Mouse (Mus musculus): ENCODE results near the gene Exoc3l. TPM values are rescaled to one million over a fixed set of nuclear protein-coding genes. Genes with fewer than 3 reads are reported as not detected.

Exoc3l gene
- total RNA-seq, 2 experiments from 2014 or later, result 0.85 to 1.3 TPM

GRCm38 (mm10) chr8:105315073-105315769, 19.3 kb upstream of the Exoc3l start:
- DNase-seq (ENCODE audit: low spot score), result no peak

GRCm38 (mm10) chr8:105313622-105314402, 17.9 kb upstream of the Exoc3l start:
- DNase-seq (ENCODE audit: low spot score), result no peak

- DNase-seq (ENCODE audit: low spot score), result no peak
Observed at GRCm38 (mm10) chr8:105312891-105313481, 17.1 kb upstream of the Exoc3l start.

- no peak for DNase-seq (ENCODE audit: low spot score)
Observed at GRCm38 (mm10) chr8:105311718-105312117, 15.8 kb upstream of the Exoc3l start.

- no peak for DNase-seq (ENCODE audit: low spot score)
Observed at GRCm38 (mm10) chr8:105310118-105310517, 14.2 kb upstream of the Exoc3l start.

GRCm38 (mm10) chr8:105309142-105309847, 13.4 kb upstream of the Exoc3l start:
- DNase-seq (ENCODE audit: low spot score), result no peak

- DNase-seq (ENCODE audit: low spot score), result no peak
Observed at GRCm38 (mm10) chr8:105308428-105308827, 12.5 kb upstream of the Exoc3l start.

- no peak for DNase-seq (ENCODE audit: low spot score)
Observed at GRCm38 (mm10) chr8:105307670-105308069, 11.8 kb upstream of the Exoc3l start.

- DNase-seq (ENCODE audit: low spot score), result no peak
Observed at GRCm38 (mm10) chr8:105306146-105306691, 10.3 kb upstream of the Exoc3l start.

GRCm38 (mm10) chr8:105305211-105306145, 9.6 kb upstream of the Exoc3l start, which contains the start of gene Elmo3:
Elmo3 (plus strand) TSS chr8:105305601.
- DNase-seq (ENCODE audit: low spot score), result peak; percentile 33

- no peak for DNase-seq (ENCODE audit: low spot score)
Observed at GRCm38 (mm10) chr8:105304325-105305210, 8.7 kb upstream of the Exoc3l start.

- no peak for DNase-seq (ENCODE audit: low spot score)
Observed at GRCm38 (mm10) chr8:105303874-105304273, 8.0 kb upstream of the Exoc3l start.

GRCm38 (mm10) chr8:105303396-105303795, 7.5 kb upstream of the Exoc3l start:
- DNase-seq (ENCODE audit: low spot score), result no peak

- DNase-seq (ENCODE audit: low spot score), result no peak
Observed at GRCm38 (mm10) chr8:105299962-105300361, 4.1 kb upstream of the Exoc3l start.

- DNase-seq (ENCODE audit: low spot score), result no peak
Observed at GRCm38 (mm10) chr8:105298351-105299252, 2.7 kb upstream of the Exoc3l start.

- peak; percentile 91 for DNase-seq (ENCODE audit: low spot score)
Observed at GRCm38 (mm10) chr8:105297511-105298192, 1.8 kb upstream of the Exoc3l start, which contains the start of gene E2f4. E2f4 (plus strand) TSS chr8:105297663.

GRCm38 (mm10) chr8:105295256-105295655, 645 bp downstream of the Exoc3l start:
- no peak for DNase-seq (ENCODE audit: low spot score)

All from gastrocnemius, adult 18-20 months (tissue).